Mouse (Mus musculus) liver, adult 2 months (tissue): ENCODE measurements at regions not wholly inside any gene's neighbourhood (a gene's known extent, or its start where the extent isn't known, plus 50 kb on each side); places are given as distances from the start of the nearest gene placed in this dataset.

Source experiments
- DNase-seq: peaks from one replicate; pipeline ENCODE4 v3.0.0-alpha.2; 2011; ENCODE audit warnings: low read depth, low spot score; ENCODE audit errors: extremely low read depth
- H3K27ac ChIP-seq: fragments of 200-500 bp; replicated peaks from 2 replicates; pipeline ENCODE4 v1.5.1; 2012; ENCODE audit warnings: low read depth, mild to moderate bottlenecking, control low read depth, inconsistent platforms, low read length; ENCODE audit not compliant: insufficient read depth
- H3K27me3 ChIP-seq: fragments of 200-500 bp; 2 replicates; pipeline ENCODE4 v1.6.1; 2012; ENCODE audit warnings: mild to moderate bottlenecking, moderate library complexity, low read length, inconsistent platforms; ENCODE audit not compliant: control insufficient read depth, insufficient read depth
- H3K36me3 ChIP-seq: fragments of 200-500 bp; 2 replicates; pipeline ENCODE4 v1.6.1; 2012; ENCODE audit warnings: low read length, inconsistent platforms; ENCODE audit not compliant: control insufficient read depth, insufficient read depth
- H3K4me1 ChIP-seq: fragments of 200-500 bp; 2 replicates; pipeline ENCODE4 v1.6.1; 2011; ENCODE audit warnings: low read length; ENCODE audit not compliant: control insufficient read depth, insufficient read depth
- H3K4me3 ChIP-seq: fragments of 200-500 bp; 2 replicates; pipeline ENCODE4 v1.5.1; 2011; ENCODE audit warnings: low read depth, mild to moderate bottlenecking, control low read depth, low read length, moderate library complexity; ENCODE audit not compliant: insufficient read depth
- H3K79me2 ChIP-seq: fragments of 200-500 bp; 2 replicates; pipeline ENCODE4 v1.6.1; 2012; ENCODE audit warnings: inconsistent platforms, mild to moderate bottlenecking, low read length, moderate library complexity; ENCODE audit not compliant: control insufficient read depth, insufficient read depth
- H3K9ac ChIP-seq: fragments of 200-500 bp; 2 replicates; pipeline ENCODE4 v1.6.1; 2012; ENCODE audit warnings: low read depth, mild to moderate bottlenecking, control low read depth, inconsistent platforms, low read length
- CTCF ChIP-seq: fragments of 200-500 bp; IDR thresholded peaks from 2 replicates; pipeline ENCODE4 v1.5.1; 2011; ENCODE audit warnings: low read depth, low read length, control low read depth
- POLR2A ChIP-seq: fragments of 200-500 bp; IDR thresholded peaks from 2 replicates; pipeline ENCODE4 v1.6.1; 2011; ENCODE audit warnings: low read length, control low read depth; ENCODE audit not compliant: insufficient read depth; ENCODE audit errors: extremely low read depth
- WGBS: fragments of 180-500 bp; shearing (Covaris S2); methylation state at CpG from one replicate; pipeline ENCODE4 v1.1.7; 2018; 5-methylcytosine and 5-hydroxymethylcytosine counted together

DNA sequence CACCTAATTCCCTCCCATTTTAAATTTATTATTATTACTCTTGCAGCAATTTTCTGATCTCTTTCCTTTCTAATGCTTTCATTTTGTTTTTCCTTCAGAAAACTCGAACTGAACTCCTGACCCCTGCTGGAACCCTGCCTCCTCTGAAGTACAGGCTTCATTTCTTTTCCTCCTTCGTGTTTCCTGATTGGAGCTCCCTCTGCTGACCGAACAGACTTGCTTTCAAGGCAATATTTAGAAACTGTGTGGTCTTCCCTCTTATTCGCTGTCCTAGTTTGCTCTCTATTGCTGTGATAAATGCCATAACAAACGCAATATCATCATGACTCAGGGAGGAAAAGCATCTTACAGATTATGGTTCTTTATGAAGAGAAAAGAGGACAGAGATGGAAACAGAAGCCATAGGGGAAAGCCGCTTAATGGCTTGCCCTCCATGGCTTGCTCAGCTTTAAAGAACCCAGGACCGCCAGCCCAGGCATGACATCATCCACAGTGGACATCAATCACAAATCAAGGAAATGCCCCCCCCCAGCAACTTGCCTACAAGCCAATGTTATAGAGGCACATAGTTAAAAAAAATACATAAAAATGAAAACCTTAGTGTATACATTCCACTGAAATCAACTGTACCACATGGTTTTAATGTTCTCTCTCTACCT is 104.5 kb downstream of the Rbm43 start:
- Histone ChIP-seq H3K4me1 (no peaks in the 10 kb centered on the region), H3K4me3 (no peak overlapping the region), H3K79me2 (no peaks in the 10 kb centered on the region), H3K9ac (no peak overlapping the region), H3K27ac (no peak overlapping the region), H3K27me3 (no peaks in the 10 kb centered on the region), H3K36me3 (no peaks in the 10 kb centered on the region)
- 38% methylated on average over 7 of the region's 7 CpGs for WGBS
- TF ChIP-seq POLR2A (no peak), CTCF (0 out of 2 replicates have a peak, but pooled peaks have one; percentile 18)
- DNase-seq, result peak; percentile 69

DNA sequence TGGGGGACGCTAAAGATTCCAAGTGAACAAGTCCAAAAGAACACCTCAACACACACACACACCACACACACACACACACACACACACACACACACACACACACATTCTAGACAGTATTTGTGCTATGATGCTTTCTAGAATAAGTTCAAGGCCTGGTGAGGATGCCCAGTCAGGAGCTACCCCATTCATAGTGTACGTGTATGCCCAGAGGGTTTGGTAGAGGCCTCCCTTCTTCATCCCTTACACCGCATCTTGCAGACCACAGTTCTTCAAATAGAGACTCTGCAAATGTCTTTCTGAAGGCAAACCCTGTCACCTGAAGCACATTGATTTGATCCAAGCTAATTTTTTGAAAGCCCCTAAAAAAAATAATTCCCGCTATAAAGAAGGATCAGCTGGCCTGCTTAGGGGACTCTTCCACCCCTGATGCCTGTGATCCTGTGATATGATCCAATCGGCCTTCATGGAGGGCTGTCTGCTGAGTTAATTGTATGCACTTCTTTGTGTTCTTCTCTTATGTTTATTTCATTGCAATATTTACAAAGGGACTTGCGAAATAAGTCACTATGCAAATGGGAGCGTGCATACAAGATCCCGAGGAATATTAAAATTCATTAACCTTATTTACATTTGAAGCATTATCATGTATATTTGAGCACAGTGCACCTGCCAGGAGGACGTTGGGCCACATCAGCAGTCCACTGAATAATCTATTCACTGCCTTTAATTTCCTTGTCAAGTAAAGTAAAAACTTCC is 103.8 kb downstream of the Rbm43 start:
- no peak overlapping the region for H3K27ac ChIP-seq
- no peak for TF ChIP-seq CTCF
- no peak for TF ChIP-seq POLR2A
- no peaks in the 10 kb centered on the region for H3K4me1 ChIP-seq
- no peaks in the 10 kb centered on the region for H3K36me3 ChIP-seq
- H3K4me3 ChIP-seq, result no peak overlapping the region
- no peaks in the 10 kb centered on the region for H3K27me3 ChIP-seq
- no peak for DNase-seq
- no peaks in the 10 kb centered on the region for H3K79me2 ChIP-seq
- H3K9ac ChIP-seq, result no peak overlapping the region
- WGBS, result 83% methylated on average over 9 of the region's 9 CpGs

DNA sequence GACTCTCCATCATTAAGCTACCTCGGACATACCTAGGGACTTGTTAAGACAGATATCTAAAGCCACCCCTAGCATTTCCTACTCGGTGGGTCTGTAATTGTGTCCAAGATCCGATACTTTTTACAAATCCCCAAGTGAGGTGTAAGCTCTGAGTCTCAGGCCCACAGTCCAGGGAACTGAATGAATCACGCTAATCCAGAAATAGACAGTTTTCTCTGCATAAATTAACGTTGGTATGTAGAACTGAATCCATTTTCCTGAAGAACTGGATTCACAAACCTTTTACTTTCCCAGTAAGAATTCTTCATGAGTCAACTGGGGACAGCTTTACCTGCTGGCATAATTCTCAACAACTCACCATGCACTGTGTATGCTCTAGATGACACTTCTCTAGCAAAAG is 97.1 kb downstream of the Rbm43 start:
- no peak for TF ChIP-seq CTCF
- no peak for TF ChIP-seq POLR2A
- DNase-seq, result no peak
- Histone ChIP-seq H3K9ac (no peak overlapping the region), H3K4me3 (no peak overlapping the region), H3K79me2 (no peaks in the 10 kb centered on the region), H3K36me3 (no peaks in the 10 kb centered on the region), H3K27me3 (no peaks in the 10 kb centered on the region), H3K27ac (no peak overlapping the region), H3K4me1 (no peaks in the 10 kb centered on the region)
- WGBS, result 90% methylated on average over 5 of the region's 5 CpGs

DNA sequence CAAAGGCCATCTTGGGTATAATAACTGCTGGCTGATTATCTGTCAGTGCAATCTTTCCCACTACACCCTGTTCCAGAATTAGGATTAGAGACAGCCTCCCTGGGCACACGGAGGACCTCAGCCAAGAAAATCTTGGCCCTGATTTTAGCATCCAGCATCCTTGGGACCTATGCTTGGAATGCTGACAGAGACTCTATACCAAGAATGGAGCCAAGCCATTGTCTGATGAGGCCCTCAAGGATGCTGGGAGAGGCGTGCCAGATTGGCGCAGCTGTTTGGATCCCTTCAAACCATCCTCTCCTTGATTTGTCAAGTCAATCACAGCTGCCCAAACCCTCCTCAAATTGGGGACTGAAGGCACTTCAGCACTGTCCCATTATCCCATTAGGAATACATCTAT is 94.2 kb downstream of the Rbm43 start:
- DNase-seq, result no peak
- H3K27me3 ChIP-seq, result no peaks in the 10 kb centered on the region
- H3K27ac ChIP-seq, result no peak overlapping the region
- H3K79me2 ChIP-seq, result no peaks in the 10 kb centered on the region
- no peaks in the 10 kb centered on the region for H3K4me1 ChIP-seq
- TF ChIP-seq CTCF, result no peak
- no peak for TF ChIP-seq POLR2A
- H3K9ac ChIP-seq, result no peak overlapping the region
- no peak overlapping the region for H3K4me3 ChIP-seq
- WGBS, result 94% methylated on average over 3 of the region's 3 CpGs
- H3K36me3 ChIP-seq, result no peaks in the 10 kb centered on the region

DNA sequence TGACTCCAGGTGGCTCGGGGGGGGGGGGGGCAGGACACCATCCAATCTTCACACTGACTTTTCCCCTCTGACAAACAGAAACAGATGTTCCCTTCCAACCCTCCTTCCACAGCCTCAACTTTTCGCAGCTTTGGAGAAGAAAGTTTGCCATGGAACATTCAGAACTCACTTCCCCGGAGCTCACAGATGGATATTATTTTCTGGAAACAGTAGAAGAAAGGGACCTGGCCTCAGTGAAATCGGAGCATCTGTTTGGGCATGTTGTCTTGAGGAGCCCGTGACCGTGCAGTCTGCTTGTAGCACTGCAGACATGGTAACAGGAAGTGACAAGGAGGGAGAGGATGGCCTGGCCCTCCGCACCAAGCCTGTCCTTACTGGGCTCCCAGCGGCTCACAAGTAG is 90.1 kb downstream of the Rbm43 start:
- H3K4me3 ChIP-seq, result no peak overlapping the region
- WGBS, result 80% methylated on average over 8 of the region's 8 CpGs
- TF ChIP-seq POLR2A (no peak), CTCF (no peak)
- DNase-seq, result no peak
- no peaks in the 10 kb centered on the region for H3K27me3 ChIP-seq
- H3K36me3 ChIP-seq, result no peaks in the 10 kb centered on the region
- no peak overlapping the region for H3K27ac ChIP-seq
- no peaks in the 10 kb centered on the region for H3K79me2 ChIP-seq
- no peak overlapping the region for H3K9ac ChIP-seq
- H3K4me1 ChIP-seq, result no peaks in the 10 kb centered on the region

DNA sequence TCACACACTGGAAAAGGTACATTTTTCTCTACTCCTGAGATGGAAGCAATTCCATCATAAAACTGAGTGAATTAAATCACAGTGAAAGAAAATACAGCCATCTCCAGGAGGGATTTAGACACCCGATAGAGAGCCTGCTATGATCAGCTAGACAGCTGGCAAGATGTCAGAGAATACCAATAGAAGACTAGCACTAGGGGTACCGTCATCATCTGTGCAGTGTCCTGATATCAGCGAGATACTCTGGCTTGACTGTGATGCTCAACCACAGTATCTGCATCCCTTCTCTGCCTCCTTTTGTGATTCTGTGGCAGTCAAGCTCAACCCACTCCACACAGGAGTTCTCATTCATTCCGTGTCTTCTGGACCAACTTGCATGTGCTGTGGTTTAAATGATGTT is 87.4 kb downstream of the Rbm43 start:
- TF ChIP-seq CTCF (no peak), POLR2A (no peak)
- no peaks in the 10 kb centered on the region for H3K36me3 ChIP-seq
- WGBS, result 89% methylated on average over 4 of the region's 4 CpGs
- no peaks in the 10 kb centered on the region for H3K4me1 ChIP-seq
- no peak overlapping the region for H3K9ac ChIP-seq
- H3K4me3 ChIP-seq, result no peak overlapping the region
- no peak overlapping the region for H3K27ac ChIP-seq
- H3K27me3 ChIP-seq, result no peaks in the 10 kb centered on the region
- no peaks in the 10 kb centered on the region for H3K79me2 ChIP-seq
- no peak for DNase-seq
